Mouse (Mus musculus): ENCODE results near the gene Cyp4f18.

- TF ChIP-seq GATA1 (IDR thresholded peaks at IDR 0.05; ENCODE audit: low read length) (no peak), TAL1 (IDR thresholded peaks at IDR 0.05; ENCODE audit: low read length) (no peak)
Measured at GRCm38 (mm10) chr8:71951436-71952161, 57.8 kb downstream of the Cyp4f18 start.
